Mouse (Mus musculus) heart, adult 2 months (tissue): ENCODE measurements around the gene Fam208a.

Experiments
- CTCF ChIP-seq: fragments of 200-600 bp; IDR thresholded peaks from 2 replicates; pipeline ENCODE4 v1.8.1; 2022; ENCODE audit warnings: antibody characterized with exemption, mild to moderate bottlenecking, moderate library complexity
- EP300 ChIP-seq: fragments of 200-500 bp; IDR thresholded peaks from 2 replicates; pipeline ENCODE4 v1.6.1; 2011; ENCODE audit warnings: low read depth, low read length, control low read depth; ENCODE audit not compliant: insufficient read depth

GRCm38 (mm10) chr14:27400495-27400894 is 28.1 kb upstream of the Fam208a start:
- TF ChIP-seq CTCF, result no peak
- TF ChIP-seq EP300, result no peak
